Mouse (Mus musculus) lung, adult 2 months (tissue): ENCODE measurements at regions not wholly inside any gene's neighbourhood (a gene's known extent, or its start where the extent isn't known, plus 50 kb on each side); places are given as distances from the start of the nearest gene placed in this dataset.

Source experiments
- CTCF ChIP-seq: fragments of 200-500 bp; IDR thresholded peaks from 2 replicates; pipeline ENCODE4 v1.5.1; 2011; ENCODE audit warnings: mild to moderate bottlenecking, low read length, control low read depth; ENCODE audit not compliant: insufficient read depth
- POLR2A ChIP-seq: fragments of 200-500 bp; IDR thresholded peaks from 2 replicates; pipeline ENCODE4 v1.6.1; 2011; ENCODE audit warnings: low read depth, mild to moderate bottlenecking, control low read depth, low read length, borderline replicate concordance; ENCODE audit errors: extremely low read depth

- no peak for TF ChIP-seq CTCF
- no peak for TF ChIP-seq POLR2A
These were observed 161.4 kb downstream of the Usp25 start for GRCm38 (mm10) chr16:77174744-77175432.
